Comparison of ENCODE assay signal across 17 mouse cellular contexts in the genomic region with DNA sequence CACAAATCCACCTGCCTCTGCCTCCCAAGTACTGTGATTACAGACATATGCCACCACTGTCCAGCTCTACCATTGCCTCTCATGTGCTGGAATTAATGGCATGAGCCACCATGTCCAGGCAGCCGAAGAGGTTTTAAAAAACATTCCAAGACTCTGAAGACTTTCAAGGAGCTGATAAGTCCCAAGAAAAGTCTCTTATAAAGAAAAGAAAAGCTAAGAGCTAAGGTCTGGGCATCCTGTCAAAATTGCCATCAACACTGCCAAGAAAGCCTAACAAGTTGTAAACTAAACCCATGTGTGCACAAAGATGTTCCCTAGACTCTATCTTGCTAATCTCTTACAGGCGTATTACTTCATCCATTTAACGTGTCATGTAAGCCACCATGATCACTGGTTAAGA. TPM values are rescaled to one million over a fixed set of nuclear protein-coding genes. Genes with fewer than 3 reads are reported as not detected.
A peak's percentile ranks its signal among the peaks of the same experiment; 100 is the strongest.
DNase-seq lines count a peak whose midpoint lies in the region; ATAC-seq and TF ChIP-seq lines count a peak whose summit lies in the region.
"Had no signal": no experiment of that assay in that cellular context is flagged by ENCODE, and none has a peak within 500 bp of the region (broad histone marks: within the 10 kb centered on the region; RNA-seq: fewer than 3 reads in every experiment).

No protein-coding gene starts in this region.

- DNase-seq in forebrain, postnatal 0 days = peak; percentile 81
- DNase-seq in right cerebral cortex, postnatal 4 days = peak; percentile 54
- no peak for DNase-seq in right cerebral cortex, postnatal 25 days
- DNase-seq in gastrocnemius, postnatal 10 days = peak; percentile 50
- DNase-seq in liver, postnatal 0 days = no peak
- DNase-seq in ovary, adult 18-20 months (ENCODE audit: low spot score) = no peak
- DNase-seq: cerebellum, adult 11 months; kidney, adult 2 months; lung, embryonic 14.5 days; right cerebral cortex, postnatal 14 days; thymus, postnatal 25 days had no signal

- 60% methylated on average over 3 of the region's 3 CpGs for WGBS in forebrain, postnatal 0 days
- WGBS in forebrain, embryonic 12.5 days = 88% methylated on average over 3 of the region's 3 CpGs
- 79% methylated on average over 3 of the region's 3 CpGs for whole genome bisulfite sequencing in liver, postnatal 0 days (ENCODE audit: insufficient replicate concordance)

- no peak for TF ChIP-seq CTCF in forebrain, postnatal 0 days (IDR thresholded peaks at IDR 0.05; ENCODE audit: low read depth)
- no peak for TF ChIP-seq CTCF in liver, postnatal 0 days (IDR thresholded peaks at IDR 0.05; ENCODE audit: low read depth)

- no peak overlapping the region for H3K4me3 ChIP-seq in forebrain, postnatal 0 days (ENCODE audit: low read depth, low read length)
- no peak overlapping the region for H3K4me3 ChIP-seq in forebrain, embryonic 12.5 days (replicated peaks)
- no peak overlapping the region for H3K4me3 ChIP-seq in liver, postnatal 0 days (ENCODE audit: low read depth, low read length)
- H3K4me3 ChIP-seq: heart, embryonic 13.5 days; limb, embryonic 13.5 days; midbrain, embryonic 10.5 days; stomach, embryonic 15.5 days had no signal

- no peaks in the 10 kb centered on the region for H3K27me3 ChIP-seq in forebrain, postnatal 0 days (ENCODE audit: insufficient read depth, low read length)
- no peaks in the 10 kb centered on the region for H3K27me3 ChIP-seq in forebrain, embryonic 12.5 days
- H3K27me3 ChIP-seq in liver, postnatal 0 days (ENCODE audit: insufficient read depth, low read length) = no peaks in the 10 kb centered on the region
- H3K27me3 ChIP-seq: heart, embryonic 13.5 days; limb, embryonic 13.5 days; stomach, embryonic 15.5 days had no signal

- H3K4me1 ChIP-seq in forebrain, postnatal 0 days (ENCODE audit: insufficient read depth) = no peaks in the 10 kb centered on the region
- H3K4me1 ChIP-seq in forebrain, embryonic 12.5 days = no peaks in the 10 kb centered on the region
- no peaks in the 10 kb centered on the region for H3K4me1 ChIP-seq in liver, postnatal 0 days (ENCODE audit: insufficient read depth)
- H3K4me1 ChIP-seq: heart, embryonic 13.5 days; limb, embryonic 13.5 days; midbrain, embryonic 10.5 days; stomach, embryonic 15.5 days had no signal

- no peaks in the 10 kb centered on the region for H3K9me3 ChIP-seq in forebrain, postnatal 0 days (ENCODE audit: low read length)
- no peaks in the 10 kb centered on the region for H3K9me3 ChIP-seq in forebrain, embryonic 12.5 days
- no peaks in the 10 kb centered on the region for H3K9me3 ChIP-seq in liver, postnatal 0 days (ENCODE audit: low read length)
- H3K9me3 ChIP-seq: heart, embryonic 13.5 days; limb, embryonic 13.5 days; midbrain, embryonic 10.5 days; stomach, embryonic 15.5 days had no signal

- no peak overlapping the region for H3K4me2 ChIP-seq in forebrain, postnatal 0 days (ENCODE audit: low read depth)
- no peak overlapping the region for H3K4me2 ChIP-seq in forebrain, embryonic 12.5 days
- H3K4me2 ChIP-seq in liver, postnatal 0 days (ENCODE audit: low read depth, low read length) = no peak overlapping the region
- H3K4me2 ChIP-seq: heart, embryonic 13.5 days; limb, embryonic 13.5 days; lung, embryonic 14.5 days; stomach, embryonic 15.5 days had no signal

- peak; percentile 43; the same call in 1 of the 2 replicates for ATAC-seq in forebrain, postnatal 0 days
- ATAC-seq in forebrain, embryonic 12.5 days (ENCODE audit: low FRiP score) = no peak
- ATAC-seq in liver, postnatal 0 days = no peak
- ATAC-seq: hindbrain, postnatal 0 days had no signal

- TF ChIP-seq EP300 in liver, postnatal 0 days (IDR thresholded peaks at IDR 0.05; ENCODE audit: low read depth) = no peak

- no peak overlapping the region for H3K27ac ChIP-seq in forebrain, postnatal 0 days (ENCODE audit: low read depth, low read length)
- no peak overlapping the region for H3K27ac ChIP-seq in forebrain, embryonic 12.5 days
- no peak overlapping the region for H3K27ac ChIP-seq in liver, postnatal 0 days (ENCODE audit: low read depth)
- H3K27ac ChIP-seq: heart, embryonic 13.5 days; hindbrain, postnatal 0 days; limb, embryonic 13.5 days; midbrain, embryonic 10.5 days; stomach, embryonic 15.5 days had no signal

- no peak overlapping the region for H3K9ac ChIP-seq in forebrain, postnatal 0 days
- no peak overlapping the region for H3K9ac ChIP-seq in forebrain, embryonic 12.5 days
- H3K9ac ChIP-seq in liver, postnatal 0 days (replicated peaks) = no peak overlapping the region
- H3K9ac ChIP-seq: heart, embryonic 13.5 days; limb, embryonic 13.5 days; lung, embryonic 14.5 days; stomach, embryonic 15.5 days had no signal

- peaks cover 24% of the 10 kb centered on the region for H3K36me3 ChIP-seq in forebrain, postnatal 0 days (ENCODE audit: insufficient read depth)
- H3K36me3 ChIP-seq in forebrain, embryonic 12.5 days (replicated peaks) = peaks cover 41% of the 10 kb centered on the region
- peaks cover 46% of the 10 kb centered on the region for H3K36me3 ChIP-seq in liver, postnatal 0 days (replicated peaks; ENCODE audit: insufficient read depth, low read length)

RNA-seq across cellular contexts. Expression of gene Apaf1, which starts 9.2 kb away (rescaled TPM):
- total RNA-seq in forebrain, postnatal 0 days (2014; rRNA removed) = 33.4 and 45.7 TPM in 2 replicates
- 15.3 and 16.7 TPM in 2 replicates for polyA plus RNA-seq in forebrain, postnatal 0 days (2015; fragmentation: Nextera tagmentation; extraction: Ambion mirVana)
- polyA plus RNA-seq in forebrain, embryonic 12.5 days (2016; fragmentation: Nextera tagmentation; extraction: Ambion mirVana) = 29.7 and 31.6 TPM in 2 replicates
- total RNA-seq in gastrocnemius, postnatal 10 days (2021) = 10 to 100 TPM in 1 of 2 experiments, 1 to 10 TPM in 1; 6.7 to 10.0 TPM
- polyA plus RNA-seq in liver, postnatal 0 days (2015; fragmentation: Nextera tagmentation; extraction: Ambion mirVana) = 5.9 and 6.8 TPM in 2 replicates

RNA-seq across cellular contexts. Expression of gene Ikbip, which starts 9.4 kb away (rescaled TPM):
- total RNA-seq in forebrain, postnatal 0 days (2014; rRNA removed) = 13.1 and 16.3 TPM in 2 replicates
- polyA plus RNA-seq in forebrain, postnatal 0 days (2015; fragmentation: Nextera tagmentation; extraction: Ambion mirVana) = 8.6 and 13.2 TPM in 2 replicates
- 19.4 TPM in 2 replicates for polyA plus RNA-seq in forebrain, embryonic 12.5 days (2016; fragmentation: Nextera tagmentation; extraction: Ambion mirVana)
- 10 to 100 TPM; 25.2 to 32.3 TPM for total RNA-seq in gastrocnemius, postnatal 10 days (2021)
- polyA plus RNA-seq in liver, postnatal 0 days (2015; fragmentation: Nextera tagmentation; extraction: Ambion mirVana) = 5.6 and 5.7 TPM in 2 replicates

RNA-seq across cellular contexts. Expression of gene Slc25a3, which starts 50.5 kb away (rescaled TPM):
- total RNA-seq in forebrain, postnatal 0 days (2014; rRNA removed) = 321 and 336 TPM in 2 replicates
- polyA plus RNA-seq in forebrain, postnatal 0 days (2015; fragmentation: Nextera tagmentation; extraction: Ambion mirVana) = 529 and 607 TPM in 2 replicates
- 359 and 369 TPM in 2 replicates for polyA plus RNA-seq in forebrain, embryonic 12.5 days (2016; fragmentation: Nextera tagmentation; extraction: Ambion mirVana)
- 100 to 1,000 TPM; 776 to 917 TPM for total RNA-seq in gastrocnemius, postnatal 10 days (2021)
- 341 and 344 TPM in 2 replicates for polyA plus RNA-seq in liver, postnatal 0 days (2015; fragmentation: Nextera tagmentation; extraction: Ambion mirVana)

Comparison
In these comparisons a context has a peak if more than half of its experiments do, and no peak if none do; other contexts are left out.
1. DNase-seq: peak in forebrain, postnatal 0 days (single experiment), right cerebral cortex, postnatal 4 days (single experiment) and gastrocnemius, postnatal 10 days (single experiment); none in right cerebral cortex, postnatal 25 days (single experiment), liver, postnatal 0 days (single experiment) and ovary, adult 18-20 months (single experiment).